Mouse (Mus musculus) limb, embryonic 14.5 days (tissue): Measurements from ENCODE around the gene 4931414P19Rik. TPM values are rescaled to one million over a fixed set of nuclear protein-coding genes. Genes with fewer than 3 reads are reported as not detected.

Experiments used
- ATAC-seq: fragments of 200-750 bp; cut with Nextera tagmentation; 2 replicates; pipeline ENCODE4 v1.8.0; 2017; ENCODE audit warnings: low read depth, moderate number of reproducible peaks, moderate TSS enrichment; ENCODE audit not compliant: low FRiP score
- DNase-seq: peaks from one replicate; pipeline ENCODE4 v3.0.0-alpha.2; 2015; ENCODE audit warnings: low spot score
- H3K27ac ChIP-seq: fragments of 300-500 bp; sonication (generic); replicated peaks from 2 replicates; pipeline ENCODE4 v1.5.1; 2014; ENCODE audit warnings: low read depth, mild to moderate bottlenecking, low read length, moderate library complexity, mixed read lengths
- H3K27me3 ChIP-seq: fragments of 300-500 bp; sonication (generic); 2 replicates; pipeline ENCODE4 v1.6.1; 2014; ENCODE audit warnings: low read length, mixed read lengths; ENCODE audit not compliant: control insufficient read depth, insufficient read depth
- H3K36me3 ChIP-seq: fragments of 300-500 bp; sonication (generic); 2 replicates; pipeline ENCODE4 v1.6.1; 2014; ENCODE audit warnings: mild to moderate bottlenecking, low read length, moderate library complexity, mixed read lengths; ENCODE audit not compliant: control insufficient read depth, insufficient read depth
- H3K4me1 ChIP-seq: fragments of 300-500 bp; sonication (generic); 2 replicates; pipeline ENCODE4 v1.6.1; 2014; ENCODE audit warnings: antibody characterized with exemption, low read length, mixed read lengths; ENCODE audit not compliant: control insufficient read depth, insufficient read depth
- H3K4me2 ChIP-seq: fragments of 300-500 bp; sonication (generic); replicated peaks from 2 replicates; pipeline ENCODE4 v1.6.1; 2014; ENCODE audit warnings: low read depth, mild to moderate bottlenecking, low read length, moderate library complexity; ENCODE audit not compliant: severe bottlenecking
- H3K4me3 ChIP-seq: fragments of 300-500 bp; sonication (generic); replicated peaks from 2 replicates; pipeline ENCODE4 v1.5.1; 2014; ENCODE audit warnings: low read length
- H3K9ac ChIP-seq: fragments of 300-500 bp; sonication (generic); 2 replicates; pipeline ENCODE4 v1.6.1; 2014; ENCODE audit warnings: mild to moderate bottlenecking, low read depth, low read length, moderate library complexity; ENCODE audit not compliant: severe bottlenecking
- H3K9me3 ChIP-seq: fragments of 300-500 bp; sonication (generic); 2 replicates; pipeline ENCODE4 v1.6.1; 2016; ENCODE audit warnings: low read length; ENCODE audit not compliant: control insufficient read depth
- POLR2A ChIP-seq: fragments of 200-500 bp; IDR thresholded peaks from 2 replicates; pipeline ENCODE4 v1.8.0; 2012; ENCODE audit warnings: inconsistent platforms, mild to moderate bottlenecking, moderate library complexity, borderline replicate concordance; ENCODE audit not compliant: insufficient read depth, insufficient read length; ENCODE audit errors: extremely low read depth
- WGBS: fragments of 180-500 bp; shearing (Covaris S2); extraction: QIAGEN DNeasy Blood & Tissue Kit; methylation state at CpG from one replicate; pipeline ENCODE4 v1.1.7; 2014; 5-methylcytosine and 5-hydroxymethylcytosine counted together
- polyA plus RNA-seq, 2 experiments: library from polyadenylated mRNA; depleted of rRNA in 1 of 2; stranded (reverse) in 1 of 2; unstranded in 1 of 2; fragments of >200 nt; fragmentation: Nextera tagmentation in 1 of 2; extraction: Ambion mirVana in 1 of 2; gene quantifications; 2 replicates each; pipeline versions ENCODE4 v1.2.1 to v1.2.3; 2012 to 2014

Gene 4931414P19Rik
- polyA plus RNA-seq, 2 experiments: 4.4 to 14.0 TPM

- TF ChIP-seq POLR2A: no peak
- Histone ChIP-seq H3K4me3 (peak overlapping the region; percentile 96), H3K9ac (peak overlapping the region; percentile 21), H3K27me3 (no peaks in the 10 kb centered on the region), H3K4me1 (peaks cover 31% of the 10 kb centered on the region), H3K9me3 (no peaks in the 10 kb centered on the region), H3K36me3 (peaks cover 43% of the 10 kb centered on the region), H3K27ac (0 out of 2 replicates have a peak overlapping the region, but pooled peaks have one; percentile 53), H3K4me2 (peak overlapping the region; percentile 72)
- peak; percentile 71 for DNase-seq
- WGBS: 7% methylated on average over 4 of the region's 4 CpGs
- no peak for ATAC-seq
Observed at GRCm38 (mm10) chr14:54574253-54574652, 31.5 kb downstream of the 4931414P19Rik start.

DNA sequence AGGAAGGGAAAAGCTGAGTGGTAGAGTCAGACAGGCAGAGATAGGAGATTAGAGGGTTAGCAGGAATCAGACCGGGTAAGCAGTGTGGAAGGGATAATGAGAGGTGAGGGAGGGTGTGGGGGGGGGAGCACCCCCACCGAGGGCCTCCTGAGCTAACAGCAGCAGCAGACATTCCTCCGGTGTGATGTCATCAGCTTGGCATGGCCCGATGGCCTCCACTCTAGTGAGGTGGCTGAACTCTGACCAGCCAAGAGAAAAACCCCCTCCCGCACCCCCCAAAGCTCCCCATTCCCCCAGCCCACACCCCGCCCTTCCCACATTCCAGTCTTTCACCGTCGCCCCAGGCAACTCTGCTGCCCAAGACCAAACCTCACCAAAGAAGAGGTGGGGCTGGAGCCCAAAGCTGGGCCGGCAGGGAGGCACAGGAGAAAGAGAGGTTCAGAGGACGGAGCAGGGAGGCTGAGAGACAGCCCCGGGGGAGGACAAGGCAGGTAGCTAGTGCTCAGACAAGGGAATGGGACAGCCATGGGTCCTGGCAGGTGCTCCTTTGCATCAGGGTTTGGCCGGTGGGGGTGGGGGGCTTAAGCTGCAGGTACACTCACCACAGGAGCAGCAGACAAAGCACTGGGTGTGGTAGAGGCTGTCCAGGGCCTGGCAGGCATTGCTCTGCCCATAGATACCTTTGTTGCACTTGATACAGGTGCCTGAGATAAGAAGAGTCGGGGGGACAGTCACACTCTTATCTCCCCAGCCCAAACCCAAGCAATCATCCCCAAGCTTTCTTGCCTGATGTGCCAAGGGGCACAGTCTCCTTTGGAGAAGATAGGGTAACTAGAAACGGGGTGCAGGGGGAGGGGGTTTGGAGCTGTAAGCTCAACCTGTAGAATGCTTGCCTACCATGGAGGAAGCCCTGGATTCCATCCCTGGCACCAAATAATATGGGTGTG lies 32.7 kb downstream of the 4931414P19Rik start:
- H3K4me3 ChIP-seq: peak overlapping the region; percentile 96
- ATAC-seq (0 out of 2 replicates have a peak, but pooled peaks have one; percentile 16), DNase-seq (peak; percentile 74)
- H3K27ac ChIP-seq: peak overlapping the region; percentile 68
- H3K27me3 ChIP-seq: no peaks in the 10 kb centered on the region
- no peak for TF ChIP-seq POLR2A
- H3K9ac ChIP-seq: peak overlapping the region; percentile 21
- no peaks in the 10 kb centered on the region for H3K9me3 ChIP-seq
- peaks cover 54% of the 10 kb centered on the region for H3K36me3 ChIP-seq
- H3K4me1 ChIP-seq: peaks cover 26% of the 10 kb centered on the region
- WGBS: 15% methylated on average over 14 of the region's 14 CpGs
- peak overlapping the region; percentile 72 for H3K4me2 ChIP-seq

- DNase-seq (no peak), ATAC-seq (no peak)
- no peak for TF ChIP-seq POLR2A
- H3K9ac ChIP-seq: no peak overlapping the region
- no peak overlapping the region for H3K4me2 ChIP-seq
- peaks cover 63% of the 10 kb centered on the region for H3K36me3 ChIP-seq
- no peak overlapping the region for H3K4me3 ChIP-seq
- H3K9me3 ChIP-seq: no peaks in the 10 kb centered on the region
- 69% methylated on average over 4 of the region's 4 CpGs for WGBS
- H3K27me3 ChIP-seq: no peaks in the 10 kb centered on the region
- H3K27ac ChIP-seq: peak overlapping the region; percentile 68; the same call in 1 of the 2 replicates
- peaks cover 26% of the 10 kb centered on the region for H3K4me1 ChIP-seq
Observed at GRCm38 (mm10) chr14:54572122-54572521, 33.7 kb downstream of the 4931414P19Rik start.

GRCm38 (mm10) chr14:54569451-54570392 lies 36.1 kb downstream of the 4931414P19Rik start:
- no peak for DNase-seq
- Histone ChIP-seq H3K4me1 (peaks cover 23% of the 10 kb centered on the region), H3K9me3 (no peaks in the 10 kb centered on the region), H3K9ac (no peak overlapping the region), H3K27ac (no peak overlapping the region), H3K4me2 (no peak overlapping the region), H3K36me3 (peaks cover 74% of the 10 kb centered on the region), H3K27me3 (no peaks in the 10 kb centered on the region), H3K4me3 (no peak overlapping the region)
- WGBS: 74% methylated on average over 17 of the region's 17 CpGs
- TF ChIP-seq POLR2A: no peak
- ATAC-seq: no peak

GRCm38 (mm10) chr14:54568694-54569414 lies 36.9 kb downstream of the 4931414P19Rik start:
- no peak for TF ChIP-seq POLR2A
- H3K9me3 ChIP-seq: no peaks in the 10 kb centered on the region
- ATAC-seq: 0 out of 2 replicates have a peak, but pooled peaks have one; percentile 4
- DNase-seq: peak; percentile 59
- 75% methylated on average over 15 of the region's 15 CpGs for WGBS
- no peak overlapping the region for H3K4me3 ChIP-seq
- peaks cover 14% of the 10 kb centered on the region for H3K4me1 ChIP-seq
- peaks cover 74% of the 10 kb centered on the region for H3K36me3 ChIP-seq
- H3K4me2 ChIP-seq: no peak overlapping the region
- H3K9ac ChIP-seq: no peak overlapping the region
- no peaks in the 10 kb centered on the region for H3K27me3 ChIP-seq
- H3K27ac ChIP-seq: no peak overlapping the region
